Mouse (Mus musculus): ENCODE data around the gene Krtap5-2.
"Not testable (repeated sequence)": the region's sequence is repeated elsewhere in the genome, so short reads cannot be mapped to it uniquely, and the experiment has no call there.

The Krtap5-2 gene

DNA sequence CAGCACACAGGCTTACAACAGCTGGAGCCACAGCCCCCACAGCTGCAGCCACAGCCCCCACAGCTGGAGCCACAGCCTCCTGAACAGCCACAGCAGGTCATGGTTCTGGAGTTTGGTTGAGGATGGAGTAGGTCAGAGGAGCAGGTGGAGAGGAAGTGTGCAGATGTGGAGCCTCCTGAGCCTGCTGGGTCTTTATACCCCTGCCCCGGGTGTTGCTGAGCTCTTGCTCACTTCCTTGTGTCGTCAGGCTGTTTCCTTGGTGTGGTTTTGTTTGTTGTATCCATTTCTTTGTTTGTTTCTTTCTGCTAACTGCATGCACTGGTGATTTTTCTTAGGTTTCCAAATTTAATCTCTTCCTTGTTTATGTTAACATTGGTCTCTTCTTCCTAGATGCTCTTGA, 39.9 kb downstream of the Krtap5-2 start, which contains the start of gene Gm39115:
Gm39115 (minus strand) TSS at position 101 of the 400 bp plus-strand sequence.
- not testable (repeated sequence) for DNase-seq (ENCODE audit: low spot score in 2 of 2)

DNA sequence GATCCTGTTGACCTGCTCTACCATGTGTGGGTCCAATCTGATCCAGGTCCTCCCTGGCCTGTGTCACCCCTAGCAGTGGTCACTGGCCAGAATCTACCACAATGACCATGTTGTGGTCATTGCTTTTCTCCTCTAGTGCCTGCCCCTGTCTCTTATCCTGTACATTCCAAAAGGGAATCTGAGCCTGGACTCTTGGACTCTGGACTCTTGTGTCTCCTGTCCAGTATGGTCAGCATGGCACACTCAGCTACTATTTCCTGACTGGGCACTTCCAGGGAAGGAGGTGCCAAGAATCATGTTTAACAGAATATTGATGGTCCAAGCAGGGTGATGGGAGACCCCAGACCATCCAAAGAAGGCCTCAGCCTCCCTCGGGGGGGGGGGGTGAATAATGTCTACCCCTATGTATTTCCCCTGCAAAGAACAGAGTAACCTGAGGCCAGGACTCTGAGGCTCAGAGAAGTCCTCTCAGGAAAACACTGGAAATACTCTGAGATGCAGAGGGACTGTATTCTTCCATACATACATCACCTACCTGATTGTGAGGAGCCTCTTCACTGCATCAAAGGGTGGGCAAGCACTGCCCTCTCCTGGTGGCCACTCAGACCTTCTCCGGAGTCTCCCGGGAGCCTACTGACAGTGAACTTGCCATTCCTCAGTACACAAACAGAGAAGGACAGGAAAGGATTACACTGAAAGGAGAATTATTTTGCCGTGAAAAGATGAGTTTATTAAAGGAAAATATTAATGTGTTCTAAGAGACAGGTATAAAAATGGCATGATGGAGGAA, 41.4 kb downstream of the Krtap5-2 start:
- DNase-seq (ENCODE audit: low spot score in 2 of 2) = no peak

DNA sequence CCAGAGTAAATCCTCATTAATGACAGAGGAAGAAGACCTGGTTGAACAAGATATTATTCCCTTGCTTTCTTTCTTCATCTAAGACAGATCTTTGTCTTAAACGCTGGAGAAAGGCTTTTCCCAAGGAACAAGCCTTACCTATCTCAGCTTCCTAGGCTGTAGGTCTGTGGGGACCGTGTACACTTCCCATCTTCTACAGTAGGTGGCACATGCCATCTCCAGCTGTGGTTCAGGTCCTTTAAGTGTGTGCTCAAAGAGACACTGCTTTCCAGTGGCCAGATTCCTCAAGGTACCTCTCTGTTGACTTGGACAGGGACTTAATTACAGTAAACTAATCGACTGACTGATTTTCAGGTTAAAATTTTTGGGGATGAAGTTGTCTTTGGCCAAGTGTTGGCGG, 47.0 kb downstream of the Krtap5-2 start:
- no peak for DNase-seq (ENCODE audit: low spot score in 2 of 2)
